Mouse (Mus musculus): ENCODE results near the gene Dbi.

- TF ChIP-seq CTCF (IDR thresholded peaks at IDR 0.05; ENCODE audit: low read depth) (no peak), EP300 (IDR thresholded peaks at IDR 0.05; ENCODE audit: low read depth) (no peak)
Measured at GRCm38 (mm10) chr1:120109741-120110432, 11.0 kb downstream of the Dbi start.
